Mouse (Mus musculus): ENCODE results near the gene Epb41l5. TPM values are rescaled to one million over a fixed set of nuclear protein-coding genes. Genes with fewer than 3 reads are reported as not detected.

Gene Epb41l5
- polyA plus RNA-seq, 1 experiment: 11.3 TPM

GRCm38 (mm10) chr1:119551651-119552050 lies 97.1 kb downstream of the Epb41l5 start:
- Histone ChIP-seq H3K27me3 (ENCODE audit: control insufficient read depth, insufficient read depth, low read length) (no peaks in the 10 kb centered on the region), H3K36me3 (ENCODE audit: control insufficient read depth, insufficient read depth, low read length) (peaks cover 9% of the 10 kb centered on the region), H3K4me1 (ENCODE audit: control insufficient read depth, insufficient read depth, low read length) (no peaks in the 10 kb centered on the region), H3K27ac (ENCODE audit: control insufficient read depth, insufficient read depth, low read depth, low read length) (no peak overlapping the region), H3K4me3 (ENCODE audit: control insufficient read depth, low read depth, low read length) (no peak overlapping the region)
- TF ChIP-seq POLR2A (IDR thresholded peaks at IDR 0.05; ENCODE audit: control insufficient read depth, low read depth, low read length) (no peak), CTCF (IDR thresholded peaks at IDR 0.05; ENCODE audit: control insufficient read depth, insufficient read depth, insufficient replicate concordance, low read depth, low read length) (no peak)

DNA sequence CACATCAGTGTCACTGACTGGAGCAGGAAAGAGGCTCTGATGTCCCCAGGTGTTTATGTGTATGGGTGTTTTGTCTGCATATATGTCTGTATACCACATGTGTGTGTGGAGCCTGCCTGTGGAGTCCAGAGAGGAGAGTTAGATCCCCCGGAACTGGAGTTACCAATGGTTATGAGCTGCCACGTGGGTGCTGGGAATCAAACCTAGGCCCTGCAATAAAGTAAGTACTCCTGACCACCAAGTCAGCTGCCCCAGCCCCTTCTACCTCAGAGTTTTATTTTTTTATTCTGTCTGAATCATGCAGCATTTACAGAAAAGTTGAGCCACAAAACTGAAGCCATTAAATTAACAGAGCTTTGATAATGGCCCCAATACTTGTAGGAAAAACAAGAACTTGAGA lies 98.7 kb downstream of the Epb41l5 start:
- Histone ChIP-seq H3K27me3 (ENCODE audit: control insufficient read depth, insufficient read depth, low read length) (no peaks in the 10 kb centered on the region), H3K4me1 (ENCODE audit: control insufficient read depth, insufficient read depth, low read length) (no peaks in the 10 kb centered on the region), H3K4me3 (ENCODE audit: control insufficient read depth, low read depth, low read length) (no peak overlapping the region), H3K36me3 (ENCODE audit: control insufficient read depth, insufficient read depth, low read length) (peaks cover 7% of the 10 kb centered on the region), H3K27ac (ENCODE audit: control insufficient read depth, insufficient read depth, low read depth, low read length) (no peak overlapping the region)
- no peak for TF ChIP-seq CTCF (IDR thresholded peaks at IDR 0.05; ENCODE audit: control insufficient read depth, insufficient read depth, insufficient replicate concordance, low read depth, low read length)
- no peak for TF ChIP-seq POLR2A (IDR thresholded peaks at IDR 0.05; ENCODE audit: control insufficient read depth, low read depth, low read length)

- no peak for TF ChIP-seq CTCF (IDR thresholded peaks at IDR 0.05; ENCODE audit: control insufficient read depth, insufficient read depth, insufficient replicate concordance, low read depth, low read length)
- no peak for TF ChIP-seq POLR2A (IDR thresholded peaks at IDR 0.05; ENCODE audit: control insufficient read depth, low read depth, low read length)
- H3K4me1 ChIP-seq (ENCODE audit: control insufficient read depth, insufficient read depth, low read length): no peaks in the 10 kb centered on the region
- H3K27ac ChIP-seq (ENCODE audit: control insufficient read depth, insufficient read depth, low read depth, low read length): no peak overlapping the region
- no peaks in the 10 kb centered on the region for H3K27me3 ChIP-seq (ENCODE audit: control insufficient read depth, insufficient read depth, low read length)
- H3K4me3 ChIP-seq (ENCODE audit: control insufficient read depth, low read depth, low read length): no peak overlapping the region
- H3K36me3 ChIP-seq (ENCODE audit: control insufficient read depth, insufficient read depth, low read length): peaks cover 7% of the 10 kb centered on the region
Observed at GRCm38 (mm10) chr1:119549327-119549689, 99.5 kb downstream of the Epb41l5 start.

- TF ChIP-seq CTCF (IDR thresholded peaks at IDR 0.05; ENCODE audit: control insufficient read depth, insufficient read depth, insufficient replicate concordance, low read depth, low read length) (no peak), POLR2A (IDR thresholded peaks at IDR 0.05; ENCODE audit: control insufficient read depth, low read depth, low read length) (no peak)
- Histone ChIP-seq H3K27me3 (ENCODE audit: control insufficient read depth, insufficient read depth, low read length) (no peaks in the 10 kb centered on the region), H3K27ac (ENCODE audit: control insufficient read depth, insufficient read depth, low read depth, low read length) (no peak overlapping the region), H3K4me1 (ENCODE audit: control insufficient read depth, insufficient read depth, low read length) (no peaks in the 10 kb centered on the region), H3K36me3 (ENCODE audit: control insufficient read depth, insufficient read depth, low read length) (peaks cover 7% of the 10 kb centered on the region), H3K4me3 (ENCODE audit: control insufficient read depth, low read depth, low read length) (no peak overlapping the region)
Observed at GRCm38 (mm10) chr1:119548668-119549326, 100.0 kb downstream of the Epb41l5 start.

GRCm38 (mm10) chr1:119546490-119546889 lies 102.3 kb downstream of the Epb41l5 start:
- no peak overlapping the region for H3K27ac ChIP-seq (ENCODE audit: control insufficient read depth, insufficient read depth, low read depth, low read length)
- H3K4me1 ChIP-seq (ENCODE audit: control insufficient read depth, insufficient read depth, low read length): no peaks in the 10 kb centered on the region
- H3K27me3 ChIP-seq (ENCODE audit: control insufficient read depth, insufficient read depth, low read length): no peaks in the 10 kb centered on the region
- TF ChIP-seq POLR2A (IDR thresholded peaks at IDR 0.05; ENCODE audit: control insufficient read depth, low read depth, low read length) (no peak), CTCF (IDR thresholded peaks at IDR 0.05; ENCODE audit: control insufficient read depth, insufficient read depth, insufficient replicate concordance, low read depth, low read length) (no peak)
- H3K36me3 ChIP-seq (ENCODE audit: control insufficient read depth, insufficient read depth, low read length): peaks cover 7% of the 10 kb centered on the region
- no peak overlapping the region for H3K4me3 ChIP-seq (ENCODE audit: control insufficient read depth, low read depth, low read length)

DNA sequence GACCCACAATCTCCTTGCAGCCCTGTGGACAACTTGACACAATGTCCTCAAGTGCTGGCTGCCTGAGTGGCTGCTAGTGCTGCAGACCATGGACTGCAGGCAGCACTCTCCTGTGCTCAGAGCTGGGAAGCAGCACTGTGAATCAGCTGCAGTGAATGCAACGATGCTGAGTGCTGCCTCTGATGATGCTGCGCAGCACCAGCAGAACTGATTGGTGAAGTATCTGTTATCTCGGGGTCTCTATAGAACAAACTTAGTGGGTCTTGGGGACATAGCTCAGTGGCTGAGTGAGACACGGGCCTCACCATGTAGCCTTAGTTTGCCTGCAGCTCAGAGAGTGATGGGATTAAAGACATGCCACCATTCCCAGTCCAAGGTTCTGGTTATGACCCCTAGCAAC lies 103.1 kb downstream of the Epb41l5 start:
- Histone ChIP-seq H3K4me3 (ENCODE audit: control insufficient read depth, low read depth, low read length) (no peak overlapping the region), H3K36me3 (ENCODE audit: control insufficient read depth, insufficient read depth, low read length) (peaks cover 6% of the 10 kb centered on the region), H3K27me3 (ENCODE audit: control insufficient read depth, insufficient read depth, low read length) (no peaks in the 10 kb centered on the region), H3K4me1 (ENCODE audit: control insufficient read depth, insufficient read depth, low read length) (no peaks in the 10 kb centered on the region), H3K27ac (ENCODE audit: control insufficient read depth, insufficient read depth, low read depth, low read length) (no peak overlapping the region)
- no peak for TF ChIP-seq CTCF (IDR thresholded peaks at IDR 0.05; ENCODE audit: control insufficient read depth, insufficient read depth, insufficient replicate concordance, low read depth, low read length)

GRCm38 (mm10) chr1:119545164-119545563 lies 103.6 kb downstream of the Epb41l5 start:
- Histone ChIP-seq H3K27ac (ENCODE audit: control insufficient read depth, insufficient read depth, low read depth, low read length) (no peak overlapping the region), H3K4me1 (ENCODE audit: control insufficient read depth, insufficient read depth, low read length) (no peaks in the 10 kb centered on the region), H3K36me3 (ENCODE audit: control insufficient read depth, insufficient read depth, low read length) (peaks cover 6% of the 10 kb centered on the region), H3K4me3 (ENCODE audit: control insufficient read depth, low read depth, low read length) (no peak overlapping the region), H3K27me3 (ENCODE audit: control insufficient read depth, insufficient read depth, low read length) (no peaks in the 10 kb centered on the region)
- TF ChIP-seq POLR2A (IDR thresholded peaks at IDR 0.05; ENCODE audit: control insufficient read depth, low read depth, low read length): no peak
- no peak for TF ChIP-seq CTCF (IDR thresholded peaks at IDR 0.05; ENCODE audit: control insufficient read depth, insufficient read depth, insufficient replicate concordance, low read depth, low read length)
